Mouse (Mus musculus): ENCODE measurements around the gene Polq. TPM values are rescaled to one million over a fixed set of nuclear protein-coding genes. Genes with fewer than 3 reads are reported as not detected.

Gene Polq
- polyA plus RNA-seq, 1 experiment = 15.7 TPM

- no peaks in the 10 kb centered on the region for H3K4me1 ChIP-seq (ENCODE audit: control insufficient read depth, insufficient read depth, low read length)
Measured at GRCm38 (mm10) chr16:36988066-36988465, 23.5 kb upstream of the Polq start.

GRCm38 (mm10) chr16:36989493-36989892, 22.1 kb upstream of the Polq start:
- H3K27me3 ChIP-seq (ENCODE audit: control insufficient read depth, insufficient read depth, low read length, poor library complexity, severe bottlenecking) = no peaks in the 10 kb centered on the region
- H3K9me3 ChIP-seq (replicated peaks; ENCODE audit: control insufficient read depth, insufficient read depth, low read length, poor library complexity, severe bottlenecking) = no peaks in the 10 kb centered on the region
- H3K9ac ChIP-seq (ENCODE audit: low read depth, poor library complexity, severe bottlenecking) = no peak overlapping the region
- H3K27ac ChIP-seq (ENCODE audit: insufficient read depth, low read length) = no peak overlapping the region
- no peaks in the 10 kb centered on the region for H3K4me1 ChIP-seq (ENCODE audit: control insufficient read depth, insufficient read depth, low read length)
- H3K4me3 ChIP-seq (ENCODE audit: low read depth, low read length) = no peak overlapping the region
- no peak for TF ChIP-seq POLR2A (IDR thresholded peaks at IDR 0.05; ENCODE audit: insufficient read depth, low read length)
- TF ChIP-seq EP300 (IDR thresholded peaks at IDR 0.05; ENCODE audit: insufficient read depth, low read depth, low read length) = no peak
- no peak for TF ChIP-seq CTCF (IDR thresholded peaks at IDR 0.05; ENCODE audit: low read depth, low read length)
- H3K36me3 ChIP-seq (ENCODE audit: control insufficient read depth, insufficient read depth, low read length, poor library complexity, severe bottlenecking) = no peaks in the 10 kb centered on the region

More at GRCm38 (mm10) chr16:36988066-36988465, 23.5 kb upstream of the Polq start:
- no peaks in the 10 kb centered on the region for H3K9me3 ChIP-seq (replicated peaks; ENCODE audit: control insufficient read depth, insufficient read depth, low read length, poor library complexity, severe bottlenecking)
- H3K9ac ChIP-seq (ENCODE audit: low read depth, poor library complexity, severe bottlenecking) = no peak overlapping the region
- no peaks in the 10 kb centered on the region for H3K36me3 ChIP-seq (ENCODE audit: control insufficient read depth, insufficient read depth, low read length, poor library complexity, severe bottlenecking)
- H3K27ac ChIP-seq (ENCODE audit: insufficient read depth, low read length) = no peak overlapping the region
- no peak for TF ChIP-seq EP300 (IDR thresholded peaks at IDR 0.05; ENCODE audit: insufficient read depth, low read depth, low read length)
- no peak for TF ChIP-seq POLR2A (IDR thresholded peaks at IDR 0.05; ENCODE audit: insufficient read depth, low read length)
- no peak for TF ChIP-seq CTCF (IDR thresholded peaks at IDR 0.05; ENCODE audit: low read depth, low read length)
- H3K4me3 ChIP-seq (ENCODE audit: low read depth, low read length) = no peak overlapping the region
- no peaks in the 10 kb centered on the region for H3K27me3 ChIP-seq (ENCODE audit: control insufficient read depth, insufficient read depth, low read length, poor library complexity, severe bottlenecking)

- no peak within 1 kb of the TSS for H3K9ac ChIP-seq (ENCODE audit: low read depth, poor library complexity, severe bottlenecking)
- no peaks in the 10 kb centered on the region for H3K4me1 ChIP-seq (ENCODE audit: control insufficient read depth, insufficient read depth, low read length)
- H3K27me3 ChIP-seq (ENCODE audit: control insufficient read depth, insufficient read depth, low read length, poor library complexity, severe bottlenecking) = no peaks in the 10 kb centered on the region
- H3K4me3 ChIP-seq (ENCODE audit: low read depth, low read length) = no peak within 1 kb of the TSS
- no peak within 1 kb of the TSS for H3K27ac ChIP-seq (ENCODE audit: insufficient read depth, low read length)
- no peaks in the 10 kb centered on the region for H3K36me3 ChIP-seq (ENCODE audit: control insufficient read depth, insufficient read depth, low read length, poor library complexity, severe bottlenecking)
- no peak for TF ChIP-seq EP300 (IDR thresholded peaks at IDR 0.05; ENCODE audit: insufficient read depth, low read depth, low read length)
- no peak for TF ChIP-seq POLR2A (IDR thresholded peaks at IDR 0.05; ENCODE audit: insufficient read depth, low read length)
- TF ChIP-seq CTCF (IDR thresholded peaks at IDR 0.05; ENCODE audit: low read depth, low read length) = no peak
- H3K9me3 ChIP-seq (replicated peaks; ENCODE audit: control insufficient read depth, insufficient read depth, low read length, poor library complexity, severe bottlenecking) = no peaks in the 10 kb centered on the region
Measured at GRCm38 (mm10) chr16:36989999-36990625, 21.5 kb upstream of the Polq start, which contains the start of gene Fbxo40. Gene Fbxo40, minus strand, starts transcription at chr16:36990467.

GRCm38 (mm10) chr16:36997650-36998049, 13.9 kb upstream of the Polq start:
- Histone ChIP-seq H3K27ac (ENCODE audit: insufficient read depth, low read length) (no peak overlapping the region), H3K4me3 (ENCODE audit: low read depth, low read length) (no peak overlapping the region), H3K4me1 (ENCODE audit: control insufficient read depth, insufficient read depth, low read length) (no peaks in the 10 kb centered on the region), H3K27me3 (ENCODE audit: control insufficient read depth, insufficient read depth, low read length, poor library complexity, severe bottlenecking) (no peaks in the 10 kb centered on the region), H3K9me3 (replicated peaks; ENCODE audit: control insufficient read depth, insufficient read depth, low read length, poor library complexity, severe bottlenecking) (no peaks in the 10 kb centered on the region), H3K9ac (ENCODE audit: low read depth, poor library complexity, severe bottlenecking) (no peak overlapping the region), H3K36me3 (ENCODE audit: control insufficient read depth, insufficient read depth, low read length, poor library complexity, severe bottlenecking) (no peaks in the 10 kb centered on the region)
- TF ChIP-seq CTCF (IDR thresholded peaks at IDR 0.05; ENCODE audit: low read depth, low read length) (no peak), POLR2A (IDR thresholded peaks at IDR 0.05; ENCODE audit: insufficient read depth, low read length) (no peak), EP300 (IDR thresholded peaks at IDR 0.05; ENCODE audit: insufficient read depth, low read depth, low read length) (no peak)

GRCm38 (mm10) chr16:36999366-36999972, 12.1 kb upstream of the Polq start:
- H3K9me3 ChIP-seq (replicated peaks; ENCODE audit: control insufficient read depth, insufficient read depth, low read length, poor library complexity, severe bottlenecking) = no peaks in the 10 kb centered on the region
- H3K4me3 ChIP-seq (ENCODE audit: low read depth, low read length) = no peak overlapping the region
- H3K36me3 ChIP-seq (ENCODE audit: control insufficient read depth, insufficient read depth, low read length, poor library complexity, severe bottlenecking) = no peaks in the 10 kb centered on the region

GRCm38 (mm10) chr16:37009262-37009661, 2.3 kb upstream of the Polq start:
- no peaks in the 10 kb centered on the region for H3K27me3 ChIP-seq (ENCODE audit: control insufficient read depth, insufficient read depth, low read length, poor library complexity, severe bottlenecking)
- H3K9me3 ChIP-seq (replicated peaks; ENCODE audit: control insufficient read depth, insufficient read depth, low read length, poor library complexity, severe bottlenecking) = no peaks in the 10 kb centered on the region
- no peaks in the 10 kb centered on the region for H3K36me3 ChIP-seq (ENCODE audit: control insufficient read depth, insufficient read depth, low read length, poor library complexity, severe bottlenecking)
- no peaks in the 10 kb centered on the region for H3K4me1 ChIP-seq (ENCODE audit: control insufficient read depth, insufficient read depth, low read length)
- H3K27ac ChIP-seq (ENCODE audit: insufficient read depth, low read length) = no peak overlapping the region
- no peak overlapping the region for H3K9ac ChIP-seq (ENCODE audit: low read depth, poor library complexity, severe bottlenecking)
- no peak for TF ChIP-seq EP300 (IDR thresholded peaks at IDR 0.05; ENCODE audit: insufficient read depth, low read depth, low read length)
- no peak for TF ChIP-seq CTCF (IDR thresholded peaks at IDR 0.05; ENCODE audit: low read depth, low read length)
- TF ChIP-seq POLR2A (IDR thresholded peaks at IDR 0.05; ENCODE audit: insufficient read depth, low read length) = no peak
- no peak overlapping the region for H3K4me3 ChIP-seq (ENCODE audit: low read depth, low read length)

More at GRCm38 (mm10) chr16:36999366-36999972, 12.1 kb upstream of the Polq start:
- no peak for TF ChIP-seq EP300 (IDR thresholded peaks at IDR 0.05; ENCODE audit: insufficient read depth, low read depth, low read length)
- no peak for TF ChIP-seq POLR2A (IDR thresholded peaks at IDR 0.05; ENCODE audit: insufficient read depth, low read length)
- TF ChIP-seq CTCF (IDR thresholded peaks at IDR 0.05; ENCODE audit: low read depth, low read length) = no peak
- H3K9ac ChIP-seq (ENCODE audit: low read depth, poor library complexity, severe bottlenecking) = no peak overlapping the region
- no peak overlapping the region for H3K27ac ChIP-seq (ENCODE audit: insufficient read depth, low read length)
- H3K27me3 ChIP-seq (ENCODE audit: control insufficient read depth, insufficient read depth, low read length, poor library complexity, severe bottlenecking) = no peaks in the 10 kb centered on the region
- no peaks in the 10 kb centered on the region for H3K4me1 ChIP-seq (ENCODE audit: control insufficient read depth, insufficient read depth, low read length)

Data from ES-Bruce4 (cell line).